Mouse (Mus musculus) cerebellum, postnatal 14 days (tissue): ENCODE data around the gene Slc39a1.
A peak's percentile ranks its signal among the peaks of the same experiment; 100 is the strongest.
"Not testable (repeated sequence)": the region's sequence is repeated elsewhere in the genome, so short reads cannot be mapped to it uniquely, and the experiment has no call there.

ENCODE experiments used
- DNase-seq, 2 experiments: peaks; one replicate each; pipeline ENCODE4 v3.0.0; 2021; ENCODE audit warnings: mixed read lengths in 2 of 2

The Slc39a1 gene

GRCm38 (mm10) chr3:90265932-90266741 is 18.2 kb downstream of the Slc39a1 start:
- peak in 1 of 2 experiments; percentile 67 for DNase-seq

DNA sequence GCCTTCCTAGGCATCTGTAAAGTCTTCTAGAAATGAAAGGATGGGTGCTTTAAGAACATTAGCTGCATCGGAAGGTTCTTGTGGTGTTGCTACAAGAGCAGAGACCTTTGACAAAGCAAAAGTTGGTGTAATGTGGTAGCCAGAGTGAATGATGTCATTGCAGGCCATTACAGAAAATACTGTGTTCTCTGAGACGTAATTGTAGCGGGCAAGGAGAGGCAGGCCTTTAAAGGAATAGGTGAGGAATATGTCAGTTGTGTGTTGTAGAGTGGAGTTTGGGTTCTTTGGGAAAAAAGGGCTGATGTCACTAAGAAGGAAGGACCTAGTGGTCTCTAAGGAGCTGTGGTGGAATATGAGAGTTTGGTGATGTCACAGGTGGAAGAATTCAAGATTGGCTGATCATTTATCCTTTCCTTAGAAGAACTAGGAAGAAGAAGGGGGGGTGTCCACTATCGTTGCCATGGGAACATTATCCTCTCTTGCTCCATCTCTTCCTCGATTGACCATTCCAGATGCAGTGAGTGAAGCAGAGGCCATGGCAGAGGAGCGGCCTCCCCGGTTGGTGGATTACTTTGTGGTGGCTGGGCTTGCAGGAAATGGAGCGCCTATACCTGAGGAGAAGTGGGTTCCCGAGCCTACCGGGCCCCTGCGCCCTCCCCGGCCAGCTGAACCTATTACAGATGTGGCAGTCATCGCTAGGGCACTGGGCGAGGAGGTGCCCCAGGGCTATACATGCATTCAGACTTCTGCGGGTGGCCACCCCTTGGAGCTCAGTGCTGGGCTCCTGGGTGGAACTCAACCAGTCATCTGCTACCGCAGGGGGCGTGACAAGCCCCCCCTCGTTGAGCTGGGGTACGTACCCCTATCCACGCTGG is 19.2 kb downstream of the Slc39a1 start:
- no peak for DNase-seq

GRCm38 (mm10) chr3:90268190-90268589 is 20.2 kb downstream of the Slc39a1 start:
- no peak for DNase-seq

DNA sequence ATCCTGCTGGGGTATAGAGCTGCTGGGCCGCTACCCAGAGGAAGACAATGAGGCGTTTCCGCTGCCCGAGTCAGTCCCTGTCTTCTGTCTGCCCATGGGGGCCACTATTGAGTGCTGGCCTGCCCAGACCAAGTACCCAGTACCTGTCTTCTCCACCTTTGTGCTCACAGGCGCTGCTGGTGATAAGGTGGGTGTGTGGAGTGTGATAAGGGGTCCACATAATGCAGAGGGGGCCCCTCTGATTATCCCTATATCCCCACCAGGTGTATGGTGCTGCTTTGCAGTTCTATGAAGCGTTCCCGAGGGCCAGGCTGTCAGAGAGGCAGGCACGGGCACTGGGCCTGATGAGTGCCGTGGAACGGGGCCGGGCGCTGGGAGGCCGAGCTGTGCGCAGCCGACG is 21.0 kb downstream of the Slc39a1 start:
- no peak for DNase-seq

- no peak for DNase-seq
Measured at GRCm38 (mm10) chr3:90270784-90271183, 22.8 kb downstream of the Slc39a1 start.

GRCm38 (mm10) chr3:90272170-90272569 is 24.2 kb downstream of the Slc39a1 start:
- no peak for DNase-seq

DNA sequence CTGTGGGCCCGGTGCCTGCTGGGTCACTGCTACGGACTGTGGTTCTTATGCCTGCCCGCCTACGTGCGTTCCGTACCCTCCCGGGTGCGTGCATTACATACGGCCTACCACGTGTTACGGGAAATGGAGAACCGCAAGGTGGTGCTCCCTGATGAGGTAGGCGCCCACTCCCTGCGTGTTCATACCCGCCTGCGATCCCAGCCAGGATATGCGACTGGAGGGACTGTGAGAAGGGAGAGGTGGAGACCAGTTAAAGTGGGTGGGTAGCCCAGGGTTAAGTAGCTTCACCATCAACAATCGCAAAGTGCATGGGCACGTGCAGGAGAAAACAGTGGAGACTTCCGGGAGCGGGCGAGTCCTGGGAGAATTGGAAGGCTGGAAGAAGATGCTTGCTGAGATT is 25.9 kb downstream of the Slc39a1 start:
- no peak for DNase-seq

- DNase-seq = peak; percentile 79 to 88
Measured at GRCm38 (mm10) chr3:90275286-90275685, 27.3 kb downstream of the Slc39a1 start.

GRCm38 (mm10) chr3:90276858-90277257 is 28.9 kb downstream of the Slc39a1 start:
- peak; percentile 39 to 52 for DNase-seq

DNA sequence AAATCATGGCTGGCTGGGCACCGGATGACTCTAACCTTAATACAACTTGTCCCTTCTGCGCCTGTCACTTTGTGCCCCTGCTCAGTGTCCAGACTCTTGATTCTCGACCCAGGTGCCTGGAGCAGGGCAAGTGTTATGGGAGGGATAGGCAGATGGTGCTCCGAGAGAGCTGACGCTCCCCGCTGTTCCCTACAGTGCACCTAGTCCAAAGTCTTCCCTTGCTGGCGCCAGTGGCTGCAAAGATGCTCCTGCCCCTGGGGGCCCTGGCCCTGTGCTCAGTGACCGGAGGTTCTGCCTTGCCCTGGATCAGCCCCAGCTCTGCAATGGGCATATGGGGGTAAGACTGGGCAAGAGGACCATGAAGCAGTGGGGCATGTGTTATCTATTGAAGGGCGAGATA is 29.8 kb downstream of the Slc39a1 start:
- DNase-seq = peak; percentile 79 to 90

- no peak for DNase-seq
Measured at GRCm38 (mm10) chr3:90278211-90278610, 30.2 kb downstream of the Slc39a1 start.

GRCm38 (mm10) chr3:90279216-90279615 is 31.2 kb downstream of the Slc39a1 start:
- DNase-seq = no peak

- no peak for DNase-seq
Measured at GRCm38 (mm10) chr3:90279743-90280142, 31.8 kb downstream of the Slc39a1 start.

- DNase-seq = no peak
Measured at GRCm38 (mm10) chr3:90280708-90281107, 32.7 kb downstream of the Slc39a1 start.

GRCm38 (mm10) chr3:90284150-90284549 is 36.2 kb downstream of the Slc39a1 start:
- DNase-seq = no peak

DNA sequence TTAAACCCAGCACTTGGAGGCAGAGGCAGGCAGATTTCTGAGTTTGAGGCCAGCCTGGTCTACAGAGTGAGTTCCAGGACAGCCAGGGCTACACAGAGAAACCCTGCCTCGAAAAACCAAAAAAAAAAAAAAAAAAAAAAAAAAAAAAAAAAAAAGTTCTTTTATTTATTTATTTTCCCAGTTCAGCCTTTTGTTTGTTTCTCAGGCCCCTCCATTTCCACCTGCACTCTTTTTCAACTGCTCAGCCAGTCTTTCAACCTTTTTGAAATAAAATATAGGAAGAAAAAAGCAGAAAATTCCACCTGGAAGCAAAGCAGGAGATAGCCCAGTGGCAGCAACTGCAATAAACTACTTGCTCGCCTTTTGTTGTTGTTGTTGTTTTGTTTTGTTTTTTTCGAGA is 41.4 kb downstream of the Slc39a1 start:
- DNase-seq = not testable (repeated sequence)

GRCm38 (mm10) chr3:90290602-90291001 is 42.6 kb downstream of the Slc39a1 start:
- no peak for DNase-seq

DNA sequence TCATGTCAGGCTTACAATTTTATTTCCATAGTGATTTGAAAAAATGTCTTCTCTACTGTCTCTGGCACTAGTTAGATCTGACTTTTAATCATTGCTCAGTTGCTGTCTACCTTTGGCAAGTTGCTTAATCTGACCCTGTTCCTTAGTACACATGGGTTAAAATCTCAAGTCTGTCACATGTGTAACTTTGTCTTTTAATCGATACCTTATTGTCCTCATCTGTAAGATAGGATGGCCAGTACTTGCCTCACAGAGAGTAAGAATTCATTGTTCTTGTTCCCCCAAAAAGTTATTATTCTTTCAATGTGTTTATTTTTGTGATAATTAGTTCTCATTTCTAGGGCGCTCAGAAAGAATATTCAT is 44.0 kb downstream of the Slc39a1 start:
- DNase-seq = no peak

DNA sequence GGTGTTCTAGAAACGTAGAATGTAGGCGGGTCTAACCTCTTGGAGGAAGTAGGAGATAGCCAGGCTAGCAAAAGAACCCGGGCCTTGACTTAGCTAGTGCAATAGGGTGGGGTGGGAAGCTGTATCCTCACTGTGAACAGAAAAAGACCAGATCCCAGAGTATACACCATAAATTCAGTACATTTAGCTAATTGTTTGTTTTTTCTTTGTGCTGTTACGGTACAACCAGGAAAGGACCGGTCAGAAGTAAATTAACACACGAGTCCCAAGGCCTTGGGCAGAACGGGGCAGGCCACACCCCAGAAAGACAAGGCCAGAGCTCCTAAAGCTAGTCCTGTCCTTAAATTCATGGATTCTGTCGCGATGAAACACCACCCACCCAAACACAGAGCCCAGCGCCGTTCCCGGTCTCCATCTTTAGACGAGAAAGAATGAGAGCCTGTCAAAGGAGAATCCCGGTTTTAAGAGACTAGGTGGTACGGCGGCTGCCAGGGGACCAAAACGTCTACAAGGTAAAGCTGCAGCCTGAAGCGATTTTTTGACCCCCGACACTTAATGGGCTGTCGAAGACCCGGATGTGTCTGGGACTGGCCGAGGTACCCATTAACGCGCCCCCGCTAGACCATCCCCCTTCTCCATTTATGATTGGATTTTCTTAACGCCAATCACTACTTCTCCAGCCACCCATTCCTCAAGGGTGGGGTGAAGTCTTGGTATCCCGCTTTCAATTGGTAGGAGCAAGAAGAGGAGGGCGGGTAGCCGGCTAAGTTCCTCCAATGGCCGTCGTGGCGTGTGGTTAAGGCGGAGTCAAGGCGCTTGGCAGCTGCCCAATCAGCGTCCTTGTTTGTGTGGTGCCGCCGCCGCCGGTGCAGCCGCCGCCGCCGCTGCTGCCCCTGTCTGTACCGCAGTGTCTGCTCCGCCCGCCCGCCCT is 44.6 kb downstream of the Slc39a1 start, which contains the start of gene Gatad2b:
TSS of gene Gatad2b (plus strand) at position 834 of the 931 bp plus-strand sequence.
- DNase-seq = peak; percentile 99

GRCm38 (mm10) chr3:90293352-90294063 is 45.5 kb downstream of the Slc39a1 start:
- peak; percentile 80 to 93 for DNase-seq

DNA sequence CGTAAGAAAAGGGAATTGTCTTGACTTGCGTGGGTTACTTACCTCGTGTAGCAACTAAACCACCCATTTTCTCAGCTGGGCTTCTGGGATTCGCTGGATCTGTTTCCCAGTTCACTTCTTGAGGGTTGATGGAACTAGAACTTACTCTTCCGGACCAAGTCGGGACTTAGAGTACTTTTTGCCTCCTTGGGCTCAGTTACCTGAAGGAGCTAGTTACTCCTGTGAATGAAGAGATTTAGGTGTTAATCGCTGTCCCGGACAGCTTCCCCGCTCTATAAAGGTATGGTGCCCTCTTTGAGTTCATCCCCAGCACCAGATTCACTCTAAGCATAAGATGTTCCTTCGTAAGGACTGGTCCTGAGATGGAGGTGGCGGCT is 46.1 kb downstream of the Slc39a1 start:
- DNase-seq = no peak

DNA sequence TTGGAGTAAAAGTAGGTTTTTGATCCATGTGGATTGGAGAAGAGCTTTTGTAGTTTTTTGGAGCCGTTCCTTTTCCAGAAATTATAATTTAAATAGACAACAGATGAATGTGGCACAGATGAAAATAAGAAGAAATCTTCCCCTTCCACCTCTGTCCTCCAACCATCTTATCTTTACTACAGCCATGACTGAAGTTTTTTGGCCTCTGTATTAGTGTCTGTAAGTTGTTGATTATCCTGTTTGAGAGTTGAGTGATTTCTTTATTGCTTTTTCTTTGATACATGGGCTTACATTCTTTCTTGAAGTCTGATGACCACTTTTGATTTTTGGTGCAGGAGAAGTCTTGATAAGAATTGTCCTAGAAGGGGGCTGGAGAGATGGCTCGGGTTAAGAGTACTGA is 46.7 kb downstream of the Slc39a1 start:
- DNase-seq = no peak
